Mouse (Mus musculus) intestine, postnatal 0 days (tissue): ENCODE measurements at regions not wholly inside any gene's neighbourhood (a gene's known extent, or its start where the extent isn't known, plus 50 kb on each side); places are given as distances from the start of the nearest gene placed in this dataset.

Experiments used
- ATAC-seq: fragments of 200-750 bp; cut with Nextera tagmentation; 2 replicates; pipeline ENCODE4 v1.8.0; 2017; ENCODE audit warnings: mild to moderate bottlenecking, moderate TSS enrichment, moderate library complexity
- H3K27ac ChIP-seq: fragments of 300-500 bp; sonication (generic); 2 replicates; pipeline ENCODE4 v1.5.1; 2014; ENCODE audit warnings: mild to moderate bottlenecking, low read depth, low read length, moderate library complexity
- H3K27me3 ChIP-seq: fragments of 300-500 bp; sonication (generic); replicated peaks from 2 replicates; pipeline ENCODE4 v1.6.1; 2014; ENCODE audit warnings: low read length, mixed read lengths; ENCODE audit not compliant: control insufficient read depth, insufficient read depth
- H3K36me3 ChIP-seq: fragments of 300-500 bp; sonication (generic); 2 replicates; pipeline ENCODE4 v1.6.1; 2014; ENCODE audit warnings: mild to moderate bottlenecking, moderate library complexity; ENCODE audit not compliant: control insufficient read depth, insufficient read depth
- H3K4me1 ChIP-seq: fragments of 300-500 bp; sonication (generic); replicated peaks from 2 replicates; pipeline ENCODE4 v1.6.1; 2014; ENCODE audit warnings: antibody characterized with exemption, low read length, mixed read lengths; ENCODE audit not compliant: control insufficient read depth, insufficient read depth
- H3K4me2 ChIP-seq: fragments of 300-500 bp; sonication (generic); replicated peaks from 2 replicates; pipeline ENCODE4 v1.6.1; 2014; ENCODE audit warnings: low read depth, mild to moderate bottlenecking, moderate library complexity
- H3K4me3 ChIP-seq: fragments of 300-500 bp; sonication (generic); 2 replicates; pipeline ENCODE4 v1.5.1; 2014; ENCODE audit warnings: low read depth, low read length
- H3K9ac ChIP-seq: fragments of 300-500 bp; sonication (generic); 2 replicates; pipeline ENCODE4 v1.6.1; 2014; ENCODE audit warnings: mild to moderate bottlenecking, low read depth, low read length
- H3K9me3 ChIP-seq: fragments of 300-500 bp; sonication (generic); 2 replicates; pipeline ENCODE4 v1.6.1; 2016; ENCODE audit warnings: mixed run types; ENCODE audit not compliant: control insufficient read depth
- CTCF ChIP-seq: sonication (generic); IDR thresholded peaks from 2 replicates; pipeline ENCODE4 v1.5.1; 2016; ENCODE audit warnings: low read depth, mild to moderate bottlenecking, control low read depth, antibody characterized with exemption, moderate library complexity
- WGBS: fragments of 180-500 bp; shearing (Covaris S2); extraction: QIAGEN DNeasy Blood & Tissue Kit; methylation state at CpG from one replicate; pipeline ENCODE4 v1.1.7; 2014; 5-methylcytosine and 5-hydroxymethylcytosine counted together

DNA sequence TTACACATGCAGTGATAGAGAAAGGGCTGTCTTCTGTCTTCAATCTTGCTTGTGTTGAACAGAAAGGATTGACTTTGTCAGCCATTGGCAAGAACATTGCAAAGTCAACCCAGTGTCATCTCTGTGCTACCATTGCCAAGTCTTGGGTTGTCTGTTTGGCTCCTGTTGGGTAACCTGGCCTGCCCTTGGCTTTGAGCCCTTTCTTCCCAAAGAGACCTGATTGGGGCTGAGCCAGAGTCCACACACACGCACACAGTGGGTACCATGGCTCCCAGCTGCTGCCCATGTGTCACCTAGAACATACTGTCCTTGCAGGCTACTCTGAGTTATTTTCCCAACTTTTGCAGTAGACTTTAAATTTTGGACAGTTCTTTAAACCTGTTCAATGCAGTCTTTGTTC, 51.0 kb upstream of the Fam19a1 start:
- Histone ChIP-seq H3K27me3 (no peaks in the 10 kb centered on the region), H3K27ac (no peak overlapping the region), H3K36me3 (no peaks in the 10 kb centered on the region), H3K4me1 (no peaks in the 10 kb centered on the region), H3K9ac (no peak overlapping the region), H3K4me3 (no peak overlapping the region), H3K4me2 (no peak overlapping the region), H3K9me3 (no peaks in the 10 kb centered on the region)
- WGBS, result 96% methylated on average over 1 of the region's 1 CpGs
- TF ChIP-seq CTCF, result no peak
- ATAC-seq, result no peak
